In the genomic region with DNA sequence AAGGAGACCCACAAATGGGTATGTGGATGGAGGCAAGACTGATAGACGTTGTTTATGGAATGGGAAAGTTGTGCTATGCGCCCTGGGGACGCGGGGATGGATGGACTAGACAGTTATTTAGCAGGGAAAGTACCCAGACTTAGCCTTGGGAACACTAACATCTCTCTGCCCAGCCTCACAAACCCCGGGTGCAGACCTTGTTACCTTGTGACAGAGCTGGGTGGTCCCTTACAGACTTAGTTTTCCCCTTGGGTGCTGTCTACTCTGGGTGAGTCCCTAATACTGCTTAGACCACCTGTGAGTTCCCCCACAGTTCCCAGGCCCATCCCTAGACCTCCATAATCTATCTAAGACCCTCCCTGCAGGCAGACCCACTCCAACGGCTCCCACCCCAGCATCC, we compare ENCODE assay signal across 16 mouse cellular contexts. TPM values are rescaled to one million over a fixed set of nuclear protein-coding genes. Genes with fewer than 3 reads are reported as not detected.
DNase-seq lines count a peak whose midpoint lies in the region; ATAC-seq lines count a peak whose summit lies in the region.
"Had no signal": no experiment of that assay in that cellular context is flagged by ENCODE, and none has a peak within 500 bp of the region (broad histone marks: within the 10 kb centered on the region; RNA-seq: fewer than 3 reads in every experiment).

No protein-coding gene starts in this region.

- no peak overlapping the region for H3K4me2 ChIP-seq in forebrain, embryonic 12.5 days
- H3K4me2 ChIP-seq in forebrain, embryonic 16.5 days (ENCODE audit: low read length), result no peak overlapping the region
- H3K4me2 ChIP-seq in limb, embryonic 12.5 days, result peak overlapping the region; percentile 98; the same call in 1 of the 2 replicates
- no peak overlapping the region for H3K4me2 ChIP-seq in embryonic facial prominence, embryonic 15.5 days (replicated peaks)
- H3K4me2 ChIP-seq in neural tube, embryonic 13.5 days, result peak overlapping the region; percentile 91; the same call in 1 of the 2 replicates

- 8% methylated on average over 6 of the region's 6 CpGs for WGBS in forebrain, embryonic 12.5 days
- WGBS in forebrain, embryonic 16.5 days, result 13% methylated on average over 6 of the region's 6 CpGs
- WGBS in limb, embryonic 12.5 days, result 12% methylated on average over 6 of the region's 6 CpGs
- 13% methylated on average over 6 of the region's 6 CpGs for WGBS in limb, embryonic 10.5 days
- WGBS in embryonic facial prominence, embryonic 15.5 days, result 12% methylated on average over 6 of the region's 6 CpGs
- WGBS in neural tube, embryonic 13.5 days, result 10% methylated on average over 6 of the region's 6 CpGs

- no peak overlapping the region for H3K9ac ChIP-seq in forebrain, embryonic 12.5 days
- no peak overlapping the region for H3K9ac ChIP-seq in forebrain, embryonic 16.5 days (replicated peaks; ENCODE audit: low read depth, low read length)
- H3K9ac ChIP-seq in limb, embryonic 12.5 days (replicated peaks), result no peak overlapping the region
- no peak overlapping the region for H3K9ac ChIP-seq in embryonic facial prominence, embryonic 15.5 days
- peak overlapping the region; percentile 87; the same call in 1 of the 2 replicates for H3K9ac ChIP-seq in neural tube, embryonic 13.5 days

- H3K27me3 ChIP-seq in forebrain, embryonic 12.5 days, result peaks cover 74% of the 10 kb centered on the region
- H3K27me3 ChIP-seq in forebrain, embryonic 16.5 days (replicated peaks; ENCODE audit: control insufficient read depth, insufficient read depth, low read length), result no peaks in the 10 kb centered on the region
- peaks cover 88% of the 10 kb centered on the region for H3K27me3 ChIP-seq in limb, embryonic 12.5 days
- H3K27me3 ChIP-seq in limb, embryonic 10.5 days (ENCODE audit: low read depth, poor library complexity, severe bottlenecking), result peaks cover 100% of the 10 kb centered on the region
- peaks cover 18% of the 10 kb centered on the region for H3K27me3 ChIP-seq in embryonic facial prominence, embryonic 15.5 days
- H3K27me3 ChIP-seq in neural tube, embryonic 13.5 days, result peaks cover 79% of the 10 kb centered on the region

- ATAC-seq in forebrain, embryonic 12.5 days (ENCODE audit: low FRiP score), result no peak
- no peak for ATAC-seq in forebrain, embryonic 16.5 days
- ATAC-seq in limb, embryonic 12.5 days (ENCODE audit: insufficient number of reproducible peaks, insufficient read depth, low FRiP score, low TSS enrichment, low read depth), result no peak
- no peak for ATAC-seq in embryonic facial prominence, embryonic 15.5 days (ENCODE audit: insufficient number of reproducible peaks, low FRiP score, low TSS enrichment, low read depth)
- no peak for ATAC-seq in neural tube, embryonic 13.5 days (ENCODE audit: low read depth)

- no peaks in the 10 kb centered on the region for H3K9me3 ChIP-seq in forebrain, embryonic 12.5 days
- H3K9me3 ChIP-seq in forebrain, embryonic 16.5 days (ENCODE audit: control insufficient read depth, low read length), result no peaks in the 10 kb centered on the region
- H3K9me3 ChIP-seq in limb, embryonic 12.5 days, result no peaks in the 10 kb centered on the region
- no peaks in the 10 kb centered on the region for H3K9me3 ChIP-seq in limb, embryonic 10.5 days (replicated peaks)
- H3K9me3 ChIP-seq in embryonic facial prominence, embryonic 15.5 days (replicated peaks), result no peaks in the 10 kb centered on the region
- no peaks in the 10 kb centered on the region for H3K9me3 ChIP-seq in neural tube, embryonic 13.5 days
- H3K9me3 ChIP-seq: intestine, embryonic 15.5 days; midbrain, embryonic 12.5 days had no signal

- DNase-seq in limb, embryonic 10.5 days (ENCODE audit: low spot score), result no peak
- no peak for DNase-seq in layer of hippocampus, adult 9-10 months (ENCODE audit: low spot score)
- no peak for DNase-seq in layer of hippocampus, adult 11-12 months (ENCODE audit: low spot score)
- DNase-seq: adrenal gland, postnatal 14 days; gastrocnemius, adult 2 months; kidney, adult 8-10 months; kidney, postnatal 14 days; thymus, postnatal 14 days had no signal

- no peaks in the 10 kb centered on the region for H3K36me3 ChIP-seq in forebrain, embryonic 12.5 days (replicated peaks)
- H3K36me3 ChIP-seq in forebrain, embryonic 16.5 days (ENCODE audit: control insufficient read depth, insufficient read depth), result no peaks in the 10 kb centered on the region
- H3K36me3 ChIP-seq in limb, embryonic 12.5 days, result no peaks in the 10 kb centered on the region
- H3K36me3 ChIP-seq in limb, embryonic 10.5 days, result no peaks in the 10 kb centered on the region
- no peaks in the 10 kb centered on the region for H3K36me3 ChIP-seq in embryonic facial prominence, embryonic 15.5 days
- no peaks in the 10 kb centered on the region for H3K36me3 ChIP-seq in neural tube, embryonic 13.5 days
- H3K36me3 ChIP-seq: intestine, embryonic 15.5 days; midbrain, embryonic 12.5 days had no signal

- H3K27ac ChIP-seq in forebrain, embryonic 12.5 days, result no peak overlapping the region
- no peak overlapping the region for H3K27ac ChIP-seq in forebrain, embryonic 16.5 days (ENCODE audit: low read length)
- H3K27ac ChIP-seq in limb, embryonic 12.5 days, result no peak overlapping the region
- no peak overlapping the region for H3K27ac ChIP-seq in limb, embryonic 10.5 days
- H3K27ac ChIP-seq in embryonic facial prominence, embryonic 15.5 days (replicated peaks), result no peak overlapping the region
- no peak overlapping the region for H3K27ac ChIP-seq in neural tube, embryonic 13.5 days (replicated peaks)
- H3K27ac ChIP-seq: gastrocnemius, adult 2 months; intestine, embryonic 15.5 days; macrophage had no signal

- peaks cover 50% of the 10 kb centered on the region for H3K4me1 ChIP-seq in forebrain, embryonic 12.5 days
- peaks cover 41% of the 10 kb centered on the region for H3K4me1 ChIP-seq in forebrain, embryonic 16.5 days (replicated peaks; ENCODE audit: control insufficient read depth, insufficient read depth, low read length)
- peaks cover 45% of the 10 kb centered on the region for H3K4me1 ChIP-seq in limb, embryonic 12.5 days (replicated peaks)
- peaks cover 52% of the 10 kb centered on the region for H3K4me1 ChIP-seq in limb, embryonic 10.5 days
- peaks cover 42% of the 10 kb centered on the region for H3K4me1 ChIP-seq in embryonic facial prominence, embryonic 15.5 days
- peaks cover 47% of the 10 kb centered on the region for H3K4me1 ChIP-seq in neural tube, embryonic 13.5 days (replicated peaks)

- peak overlapping the region; percentile 68; the same call in 1 of the 2 replicates for H3K4me3 ChIP-seq in forebrain, embryonic 12.5 days (replicated peaks)
- no peak overlapping the region for H3K4me3 ChIP-seq in forebrain, embryonic 16.5 days (replicated peaks; ENCODE audit: low read length)
- H3K4me3 ChIP-seq in limb, embryonic 12.5 days (replicated peaks), result peak overlapping the region; percentile 72; the same call in 1 of the 2 replicates
- H3K4me3 ChIP-seq in limb, embryonic 10.5 days, result no peak overlapping the region
- H3K4me3 ChIP-seq in embryonic facial prominence, embryonic 15.5 days (replicated peaks), result 0 out of 2 replicates have a peak overlapping the region, but pooled peaks have one; percentile 76
- H3K4me3 ChIP-seq in neural tube, embryonic 13.5 days, result peak overlapping the region; percentile 77; the same call in 1 of the 2 replicates

RNA-seq across cellular contexts. Expression of gene Otub1, which starts 39.3 kb away (rescaled TPM):
- polyA plus RNA-seq in forebrain, embryonic 12.5 days (2016; fragmentation: Nextera tagmentation; extraction: Ambion mirVana), result 220 and 238 TPM in 2 replicates
- 223 and 235 TPM in 2 replicates for polyA plus RNA-seq in forebrain, embryonic 16.5 days (2015; fragmentation: Nextera tagmentation; extraction: Ambion mirVana)
- 222 and 233 TPM in 2 replicates for polyA plus RNA-seq in limb, embryonic 12.5 days (2016; fragmentation: Nextera tagmentation; extraction: Ambion mirVana)
- 252 and 263 TPM in 2 replicates for polyA plus RNA-seq in limb, embryonic 10.5 days (2016; fragmentation: Nextera tagmentation; extraction: Ambion mirVana)
- 206 and 214 TPM in 2 replicates for polyA plus RNA-seq in embryonic facial prominence, embryonic 15.5 days (2015; fragmentation: Nextera tagmentation; extraction: Ambion mirVana)
- 227 and 243 TPM in 2 replicates for polyA plus RNA-seq in neural tube, embryonic 13.5 days (2015; fragmentation: Nextera tagmentation; extraction: Ambion mirVana)

RNA-seq across cellular contexts. Expression of gene Cox8a, which starts 50.6 kb away (rescaled TPM):
- 781 and 789 TPM in 2 replicates for polyA plus RNA-seq in forebrain, embryonic 12.5 days (2016; fragmentation: Nextera tagmentation; extraction: Ambion mirVana)
- 602 and 609 TPM in 2 replicates for polyA plus RNA-seq in forebrain, embryonic 16.5 days (2015; fragmentation: Nextera tagmentation; extraction: Ambion mirVana)
- polyA plus RNA-seq in limb, embryonic 12.5 days (2016; fragmentation: Nextera tagmentation; extraction: Ambion mirVana), result 870 and 903 TPM in 2 replicates
- 862 and 928 TPM in 2 replicates for polyA plus RNA-seq in limb, embryonic 10.5 days (2016; fragmentation: Nextera tagmentation; extraction: Ambion mirVana)
- 822 and 870 TPM in 2 replicates for polyA plus RNA-seq in embryonic facial prominence, embryonic 15.5 days (2015; fragmentation: Nextera tagmentation; extraction: Ambion mirVana)
- polyA plus RNA-seq in neural tube, embryonic 13.5 days (2015; fragmentation: Nextera tagmentation; extraction: Ambion mirVana), result 918 and 1,011 TPM in 2 replicates

Comparison
In these comparisons a context has a peak if more than half of its experiments do, and no peak if none do; other contexts are left out.
1. H3K4me3 ChIP-seq: peak in forebrain, embryonic 12.5 days (single experiment), limb, embryonic 12.5 days (single experiment), embryonic facial prominence, embryonic 15.5 days (single experiment) and neural tube, embryonic 13.5 days (single experiment); none in forebrain, embryonic 16.5 days (single experiment) and limb, embryonic 10.5 days (single experiment).
2. H3K4me2 ChIP-seq: peak in limb, embryonic 12.5 days (single experiment) and neural tube, embryonic 13.5 days (single experiment); none in forebrain, embryonic 12.5 days (single experiment), forebrain, embryonic 16.5 days (single experiment) and embryonic facial prominence, embryonic 15.5 days (single experiment).